Mouse (Mus musculus): ENCODE measurements around the gene Ip6k1. TPM values are rescaled to one million over a fixed set of nuclear protein-coding genes. Genes with fewer than 3 reads are reported as not detected.

Gene Ip6k1
- polyA plus RNA-seq, 1 experiment from 2014 or later: 52.0 TPM

- Histone ChIP-seq H3K4me3 (ENCODE audit: low read depth, low read length) (peak within 1 kb of the TSS; percentile 59), H3K36me3 (ENCODE audit: insufficient read depth, low read length) (0 out of 2 replicates have a peak, but pooled peaks cover 4% of the 10 kb centered on the region), H3K9me3 (ENCODE audit: low read length) (no peaks in the 10 kb centered on the region), H3K27ac (ENCODE audit: low read length) (peak within 1 kb of the TSS; percentile 92), H3K27me3 (replicated peaks; ENCODE audit: insufficient read depth, low read length) (no peaks in the 10 kb centered on the region), H3K9ac (replicated peaks; ENCODE audit: low read depth) (peak within 1 kb of the TSS; percentile 44), H3K4me1 (ENCODE audit: insufficient read depth, low read depth, low read length) (peaks cover 11% of the 10 kb centered on the region; the same call in 1 of the 2 replicates), H3K4me2 (replicated peaks; ENCODE audit: low read depth, low read length) (peak within 1 kb of the TSS; percentile 70)
- DNase-seq (ENCODE audit: low spot score): peak; percentile 90
- peak; percentile 67 for ATAC-seq
- peak; percentile 43 for TF ChIP-seq CTCF (IDR thresholded peaks at IDR 0.05)
- no peak for TF ChIP-seq EP300 (IDR thresholded peaks at IDR 0.05)
- under 1% methylated on average over 58 of the region's 58 CpGs for WGBS
These were observed 16.9 kb upstream of the Ip6k1 start, which contains the start of gene Inka1 for GRCm38 (mm10) chr9:107985131-107986119. Inka1 (minus strand) TSS chr9:107985879.

DNA sequence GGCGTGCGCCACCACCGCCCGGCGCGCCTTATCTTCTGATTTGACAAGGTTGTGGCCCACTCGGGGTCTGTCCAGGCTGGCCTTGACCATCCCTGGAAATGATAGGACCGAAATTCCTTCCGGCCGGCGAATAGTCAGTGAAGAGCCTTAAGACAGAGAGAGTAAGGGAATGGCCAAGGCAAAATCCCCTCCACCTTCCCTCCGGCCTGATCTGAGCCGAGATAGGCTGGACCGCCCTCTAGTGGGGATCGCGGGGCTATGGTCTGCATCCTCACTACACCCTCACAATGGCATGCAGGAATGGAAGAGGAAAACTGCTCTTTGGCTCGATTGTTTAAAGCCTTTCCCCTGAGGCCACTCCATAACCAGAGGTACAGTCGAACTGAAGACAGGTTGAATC, 15.9 kb upstream of the Ip6k1 start:
- DNase-seq (ENCODE audit: low spot score): peak; percentile 93
- H3K4me2 ChIP-seq (replicated peaks; ENCODE audit: low read depth, low read length): peak overlapping the region; percentile 70
- no peak overlapping the region for H3K9ac ChIP-seq (replicated peaks; ENCODE audit: low read depth)
- H3K9me3 ChIP-seq (ENCODE audit: low read length): no peaks in the 10 kb centered on the region
- 5% methylated on average over 18 of the region's 18 CpGs for WGBS
- TF ChIP-seq CTCF (IDR thresholded peaks at IDR 0.05) (peak; percentile 97), EP300 (IDR thresholded peaks at IDR 0.05) (no peak)
- no peaks in the 10 kb centered on the region for H3K36me3 ChIP-seq (ENCODE audit: insufficient read depth, low read length)
- peaks cover 11% of the 10 kb centered on the region; the same call in 1 of the 2 replicates for H3K4me1 ChIP-seq (ENCODE audit: insufficient read depth, low read depth, low read length)
- peak; percentile 41 for ATAC-seq
- H3K27me3 ChIP-seq (replicated peaks; ENCODE audit: insufficient read depth, low read length): no peaks in the 10 kb centered on the region
- peak overlapping the region; percentile 59 for H3K4me3 ChIP-seq (ENCODE audit: low read depth, low read length)
- no peak overlapping the region; the same call in 1 of the 2 replicates for H3K27ac ChIP-seq (ENCODE audit: low read length)

GRCm38 (mm10) chr9:107987950-107988349, 14.4 kb upstream of the Ip6k1 start:
- DNase-seq (ENCODE audit: low spot score) (no peak), ATAC-seq (no peak)
- H3K9ac ChIP-seq (replicated peaks; ENCODE audit: low read depth): no peak overlapping the region
- TF ChIP-seq EP300 (IDR thresholded peaks at IDR 0.05) (no peak), CTCF (IDR thresholded peaks at IDR 0.05) (no peak)
- H3K9me3 ChIP-seq (ENCODE audit: low read length): no peaks in the 10 kb centered on the region
- H3K27ac ChIP-seq (ENCODE audit: low read length): no peak overlapping the region
- WGBS: 76% methylated on average over 3 of the region's 3 CpGs
- no peaks in the 10 kb centered on the region for H3K36me3 ChIP-seq (ENCODE audit: insufficient read depth, low read length)
- H3K4me1 ChIP-seq (ENCODE audit: insufficient read depth, low read depth, low read length): peaks cover 4% of the 10 kb centered on the region; the same call in 1 of the 2 replicates
- H3K27me3 ChIP-seq (replicated peaks; ENCODE audit: insufficient read depth, low read length): no peaks in the 10 kb centered on the region
- no peak overlapping the region for H3K4me3 ChIP-seq (ENCODE audit: low read depth, low read length)
- H3K4me2 ChIP-seq (replicated peaks; ENCODE audit: low read depth, low read length): no peak overlapping the region

GRCm38 (mm10) chr9:107992197-107992596, 10.1 kb upstream of the Ip6k1 start, which contains the start of gene Cdhr4:
Cdhr4 (plus strand) TSS chr9:107992497.
- TF ChIP-seq CTCF (IDR thresholded peaks at IDR 0.05): no peak
- TF ChIP-seq EP300 (IDR thresholded peaks at IDR 0.05): no peak
- Histone ChIP-seq H3K9me3 (ENCODE audit: low read length) (no peaks in the 10 kb centered on the region), H3K4me1 (ENCODE audit: insufficient read depth, low read depth, low read length) (no peaks in the 10 kb centered on the region), H3K27ac (ENCODE audit: low read length) (no peak within 1 kb of the TSS), H3K36me3 (ENCODE audit: insufficient read depth, low read length) (no peaks in the 10 kb centered on the region), H3K4me2 (replicated peaks; ENCODE audit: low read depth, low read length) (no peak within 1 kb of the TSS), H3K9ac (replicated peaks; ENCODE audit: low read depth) (no peak within 1 kb of the TSS), H3K27me3 (replicated peaks; ENCODE audit: insufficient read depth, low read length) (no peaks in the 10 kb centered on the region), H3K4me3 (ENCODE audit: low read depth, low read length) (no peak within 1 kb of the TSS)
- ATAC-seq (no peak), DNase-seq (ENCODE audit: low spot score) (no peak)
- 66% methylated on average over 2 of the region's 2 CpGs for WGBS

- 83% methylated on average over 11 of the region's 11 CpGs for WGBS
- no peak overlapping the region for H3K4me3 ChIP-seq (ENCODE audit: low read depth, low read length)
- H3K9ac ChIP-seq (replicated peaks; ENCODE audit: low read depth): no peak overlapping the region
- H3K36me3 ChIP-seq (ENCODE audit: insufficient read depth, low read length): no peaks in the 10 kb centered on the region
- H3K4me2 ChIP-seq (replicated peaks; ENCODE audit: low read depth, low read length): no peak overlapping the region
- ATAC-seq (no peak), DNase-seq (ENCODE audit: low spot score) (no peak)
- no peaks in the 10 kb centered on the region for H3K9me3 ChIP-seq (ENCODE audit: low read length)
- H3K27me3 ChIP-seq (replicated peaks; ENCODE audit: insufficient read depth, low read length): no peaks in the 10 kb centered on the region
- no peaks in the 10 kb centered on the region for H3K4me1 ChIP-seq (ENCODE audit: insufficient read depth, low read depth, low read length)
- no peak for TF ChIP-seq CTCF (IDR thresholded peaks at IDR 0.05)
- no peak overlapping the region for H3K27ac ChIP-seq (ENCODE audit: low read length)
These were observed 9.3 kb upstream of the Ip6k1 start for GRCm38 (mm10) chr9:107993013-107993412.

- DNase-seq (ENCODE audit: low spot score) (no peak), ATAC-seq (no peak)
- H3K36me3 ChIP-seq (ENCODE audit: insufficient read depth, low read length): no peaks in the 10 kb centered on the region
- H3K27me3 ChIP-seq (replicated peaks; ENCODE audit: insufficient read depth, low read length): no peaks in the 10 kb centered on the region
- 33% methylated on average over 2 of the region's 2 CpGs for WGBS
- no peak overlapping the region for H3K9ac ChIP-seq (replicated peaks; ENCODE audit: low read depth)
- H3K27ac ChIP-seq (ENCODE audit: low read length): no peak overlapping the region
- TF ChIP-seq CTCF (IDR thresholded peaks at IDR 0.05): no peak
- TF ChIP-seq EP300 (IDR thresholded peaks at IDR 0.05): no peak
- H3K4me1 ChIP-seq (ENCODE audit: insufficient read depth, low read depth, low read length): no peaks in the 10 kb centered on the region
- no peaks in the 10 kb centered on the region for H3K9me3 ChIP-seq (ENCODE audit: low read length)
- no peak overlapping the region for H3K4me2 ChIP-seq (replicated peaks; ENCODE audit: low read depth, low read length)
- no peak overlapping the region for H3K4me3 ChIP-seq (ENCODE audit: low read depth, low read length)
These were observed 7.8 kb upstream of the Ip6k1 start for GRCm38 (mm10) chr9:107994464-107994863.
